Mouse (Mus musculus) neural tube, embryonic 12.5 days (tissue): ENCODE results near the gene BC051142. TPM values are rescaled to one million over a fixed set of nuclear protein-coding genes. Genes with fewer than 3 reads are reported as not detected.
"Not testable (repeated sequence)": the region's sequence is repeated elsewhere in the genome, so short reads cannot be mapped to it uniquely, and the experiment has no call there.

ENCODE experiments used
- ATAC-seq: fragments of 200-750 bp; cut with Nextera tagmentation; 2 replicates; pipeline ENCODE4 v1.8.0; 2017; ENCODE audit warnings: low read depth, mild to moderate bottlenecking, moderate TSS enrichment, moderate library complexity; ENCODE audit not compliant: low FRiP score
- H3K27ac ChIP-seq: fragments of 300-500 bp; sonication (generic); 2 replicates; pipeline ENCODE4 v1.5.1; 2016
- H3K27me3 ChIP-seq: fragments of 300-500 bp; sonication (generic); replicated peaks from 2 replicates; pipeline ENCODE4 v1.6.1; 2016; ENCODE audit warnings: mild to moderate bottlenecking
- H3K36me3 ChIP-seq: fragments of 300-500 bp; sonication (generic); 2 replicates; pipeline ENCODE4 v1.6.1; 2016; ENCODE audit warnings: mild to moderate bottlenecking
- H3K4me1 ChIP-seq: fragments of 300-500 bp; sonication (generic); 2 replicates; pipeline ENCODE4 v1.6.1; 2016
- H3K4me2 ChIP-seq: fragments of 300-500 bp; sonication (generic); replicated peaks from 2 replicates; pipeline ENCODE4 v1.6.1; 2016; ENCODE audit warnings: mild to moderate bottlenecking
- H3K4me3 ChIP-seq: fragments of 300-500 bp; sonication (generic); 2 replicates; pipeline ENCODE4 v1.5.1; 2016
- H3K9ac ChIP-seq: fragments of 300-500 bp; sonication (generic); 2 replicates; pipeline ENCODE4 v1.6.1; 2016; ENCODE audit warnings: mild to moderate bottlenecking
- H3K9me3 ChIP-seq: fragments of 300-500 bp; sonication (generic); 2 replicates; pipeline ENCODE4 v1.6.1; 2016; ENCODE audit warnings: mild to moderate bottlenecking
- WGBS: fragments of 180-500 bp; shearing (Covaris S2); methylation state at CpG from one replicate; pipeline ENCODE4 v1.1.7; 2016; 5-methylcytosine and 5-hydroxymethylcytosine counted together
- polyA plus RNA-seq: library from polyadenylated mRNA; unstranded; fragments of >200 nt; fragmentation: Nextera tagmentation; extraction: Ambion mirVana; gene quantifications from 2 replicates; pipeline ENCODE4 v1.2.1, GENCODE M21; 2016

Gene BC051142
- polyA plus RNA-seq, 1 experiment from 2014 or later = 1.4 TPM

DNA sequence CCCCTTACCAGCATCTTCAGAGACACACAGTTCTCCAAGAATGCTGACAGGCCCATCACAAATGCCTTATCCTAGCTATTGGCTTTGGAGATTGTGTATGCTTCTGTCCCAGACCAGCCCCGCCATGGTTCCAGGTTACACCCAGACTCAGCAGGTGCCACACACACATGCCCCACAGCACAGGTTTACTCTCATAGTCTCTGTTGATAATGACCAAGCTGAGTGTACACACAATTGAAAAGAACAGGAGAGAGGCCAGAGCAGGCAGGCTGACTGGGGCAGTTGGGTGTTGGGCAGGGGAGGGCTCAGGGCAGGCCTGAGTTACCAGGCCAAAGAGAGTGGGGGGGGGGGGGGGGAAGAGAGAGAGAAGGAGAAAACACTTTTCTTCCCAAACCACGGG is 77.8 kb downstream of the BC051142 start:
- H3K9ac ChIP-seq = no peak overlapping the region

DNA sequence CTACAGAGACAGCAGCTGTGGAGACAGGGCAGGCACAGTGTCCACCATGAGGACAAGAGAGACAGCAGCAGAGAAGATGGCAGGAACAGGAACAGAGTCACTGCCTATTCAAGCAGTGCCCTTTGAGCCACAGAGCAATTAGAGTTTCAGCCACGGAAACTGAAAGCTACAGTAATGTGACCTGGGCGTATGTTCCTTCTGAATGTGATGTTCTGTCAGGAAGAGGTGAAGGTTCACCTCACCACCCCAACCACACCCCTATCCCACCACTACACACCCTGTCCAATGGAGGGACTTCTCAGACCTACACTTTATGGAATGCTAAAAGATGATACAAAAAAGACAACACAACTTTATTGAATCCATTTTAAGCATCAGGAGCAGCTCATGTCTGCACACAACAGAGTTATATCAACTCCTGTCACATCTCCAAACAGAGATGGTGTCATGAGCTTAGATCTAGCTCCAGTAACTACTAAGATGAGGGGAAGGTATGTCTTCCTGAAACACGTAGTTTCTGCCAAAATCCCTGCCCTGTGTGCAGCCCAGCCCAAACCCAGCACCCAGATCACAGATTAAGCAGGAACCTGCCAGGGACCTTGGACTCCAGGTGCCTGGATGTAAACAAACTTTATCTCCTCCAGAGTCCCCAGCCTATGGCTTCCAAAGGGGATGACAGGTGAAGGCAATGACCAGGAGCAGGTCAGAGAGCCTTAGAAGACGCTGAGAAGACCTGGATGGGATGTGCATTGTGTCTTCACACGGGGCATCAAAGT is 78.8 kb downstream of the BC051142 start, which contains the start of gene Btnl4:
Gene Btnl4, minus strand, starts transcription at position 81 of the 776 bp plus-strand sequence.
- not testable (repeated sequence) for ATAC-seq, H3K27me3 ChIP-seq, H3K4me1 ChIP-seq, H3K36me3 ChIP-seq, H3K9ac ChIP-seq, H3K4me2 ChIP-seq, H3K9me3 ChIP-seq, H3K27ac ChIP-seq, H3K4me3 ChIP-seq
- 80% methylated on average over 5 of the region's 5 CpGs for WGBS

More for the DNA sequence above, 77.8 kb downstream of the BC051142 start:
- H3K27me3 ChIP-seq = no peaks in the 10 kb centered on the region
- no peak overlapping the region for H3K4me3 ChIP-seq
- H3K27ac ChIP-seq = no peak overlapping the region
- no peak for ATAC-seq
- H3K9me3 ChIP-seq = no peaks in the 10 kb centered on the region
- no peaks in the 10 kb centered on the region for H3K4me1 ChIP-seq
- no peaks in the 10 kb centered on the region for H3K36me3 ChIP-seq
- no peak overlapping the region for H3K4me2 ChIP-seq
- 93% methylated on average over 1 of the region's 2 CpGs for WGBS

GRCm38 (mm10) chr17:34492796-34493195 is 94.2 kb downstream of the BC051142 start:
- no peak for ATAC-seq
- Histone ChIP-seq H3K4me3 (no peak overlapping the region), H3K27me3 (no peaks in the 10 kb centered on the region), H3K9ac (no peak overlapping the region), H3K9me3 (no peaks in the 10 kb centered on the region), H3K27ac (no peak overlapping the region), H3K4me2 (no peak overlapping the region), H3K4me1 (no peaks in the 10 kb centered on the region), H3K36me3 (no peaks in the 10 kb centered on the region)

DNA sequence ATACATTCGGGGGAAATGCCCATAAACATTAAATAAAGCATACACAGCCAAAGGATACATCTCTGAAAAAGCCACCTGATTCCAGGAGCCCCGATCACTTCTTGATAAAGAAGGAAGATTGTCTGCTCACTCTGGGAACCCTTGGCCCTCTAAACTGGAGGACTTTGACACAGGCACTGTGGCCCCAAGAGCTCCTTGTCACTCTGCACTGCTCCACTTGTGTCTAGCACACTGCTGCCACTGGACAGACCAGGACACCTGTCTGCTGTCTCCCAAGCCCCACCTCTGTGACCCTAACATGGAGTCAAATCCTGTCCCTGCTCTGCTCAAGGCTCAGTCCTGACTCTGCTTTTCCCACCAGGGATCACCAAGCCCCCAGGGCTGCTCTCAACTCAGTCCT is 96.5 kb downstream of the BC051142 start:
- H3K4me2 ChIP-seq = not testable (repeated sequence)

DNA sequence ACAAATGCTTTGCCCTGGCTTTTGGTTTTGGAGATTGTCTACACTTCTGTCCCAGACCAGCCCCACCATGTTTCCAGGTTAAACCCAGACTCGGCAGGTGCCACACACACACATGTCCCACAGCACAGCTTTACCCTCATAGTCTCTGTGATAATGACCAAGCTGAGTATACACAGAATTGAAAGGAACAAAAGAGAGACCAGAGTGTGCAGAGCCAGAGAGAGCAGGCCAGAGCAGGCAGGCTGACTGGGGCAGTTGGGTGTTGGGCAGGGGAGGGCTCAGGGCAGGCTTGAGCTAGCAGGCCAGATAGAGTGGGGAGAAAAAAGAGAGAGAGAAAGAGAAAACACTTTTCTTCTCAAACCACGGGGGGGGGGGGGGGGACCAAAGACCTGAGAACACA is 97.9 kb downstream of the BC051142 start:
- ATAC-seq = no peak
- H3K4me1 ChIP-seq = no peaks in the 10 kb centered on the region
- H3K9me3 ChIP-seq = no peaks in the 10 kb centered on the region
- H3K4me3 ChIP-seq = no peak overlapping the region
- no peak overlapping the region for H3K27ac ChIP-seq
- no peaks in the 10 kb centered on the region for H3K36me3 ChIP-seq
- no peak overlapping the region for H3K4me2 ChIP-seq
- 90% methylated on average over 1 of the region's 2 CpGs for WGBS
- H3K9ac ChIP-seq = no peak overlapping the region
- no peaks in the 10 kb centered on the region for H3K27me3 ChIP-seq

More for the DNA sequence above, 96.5 kb downstream of the BC051142 start:
- H3K27ac ChIP-seq, H3K9me3 ChIP-seq, H3K27me3 ChIP-seq, H3K9ac ChIP-seq, H3K4me3 ChIP-seq, H3K4me1 ChIP-seq, H3K36me3 ChIP-seq, ATAC-seq: not testable (repeated sequence)
- WGBS = 86% methylated on average over 2 of the region's 2 CpGs

- 89% methylated on average over 3 of the region's 3 CpGs for WGBS
- ATAC-seq = not testable (repeated sequence)
These were observed 98.7 kb downstream of the BC051142 start for GRCm38 (mm10) chr17:34497319-34497718.

GRCm38 (mm10) chr17:34497726-34498125 is 99.1 kb downstream of the BC051142 start:
- not testable (repeated sequence) for H3K27ac ChIP-seq, H3K27me3 ChIP-seq, ATAC-seq, H3K4me2 ChIP-seq, H3K4me3 ChIP-seq, H3K4me1 ChIP-seq, H3K9me3 ChIP-seq, H3K36me3 ChIP-seq, H3K9ac ChIP-seq
- WGBS = 86% methylated on average over 4 of the region's 4 CpGs

More at GRCm38 (mm10) chr17:34497319-34497718, 98.7 kb downstream of the BC051142 start:
- not testable (repeated sequence) for H3K4me1 ChIP-seq, H3K36me3 ChIP-seq, H3K27me3 ChIP-seq, H3K9me3 ChIP-seq, H3K4me2 ChIP-seq, H3K9ac ChIP-seq, H3K4me3 ChIP-seq, H3K27ac ChIP-seq

GRCm38 (mm10) chr17:34507591-34507990 is 109.0 kb downstream of the BC051142 start:
- ATAC-seq = no peak
- H3K4me3 ChIP-seq = no peak overlapping the region
- H3K36me3 ChIP-seq = no peaks in the 10 kb centered on the region
- H3K27me3 ChIP-seq = no peaks in the 10 kb centered on the region
- no peaks in the 10 kb centered on the region for H3K4me1 ChIP-seq
- H3K4me2 ChIP-seq = no peak overlapping the region
- no peak overlapping the region for H3K27ac ChIP-seq
- no peak overlapping the region for H3K9ac ChIP-seq
- H3K9me3 ChIP-seq = no peaks in the 10 kb centered on the region

Other genes with a start within 250 kb of the BC051142 start
- gene H2-DMb1, start 245.7 kb upstream of the BC051142 start, polyA plus RNA-seq = 0.23 and 0.47 TPM in 2 replicates
- gene Tap1, start 211.3 kb upstream of the BC051142 start, polyA plus RNA-seq = 1.3 and 1.9 TPM in 2 replicates
- 0.57 and 1.0 TPM in 2 replicates for gene Psmb9, start 211.1 kb upstream of the BC051142 start, polyA plus RNA-seq
- 2.3 and 2.4 TPM in 2 replicates for gene Psmb8, start 201.1 kb upstream of the BC051142 start, polyA plus RNA-seq
- gene Tap2, start 195.3 kb upstream of the BC051142 start, polyA plus RNA-seq = 0.89 and 1.7 TPM in 2 replicates
- not detected in 2 replicates for gene H2-Ob, start 159.9 kb upstream of the BC051142 start, polyA plus RNA-seq
- gene H2-Ab1, start 141.1 kb upstream of the BC051142 start, polyA plus RNA-seq = 1.6 and 2.2 TPM in 2 replicates
- gene H2-Aa, start 111.0 kb upstream of the BC051142 start, polyA plus RNA-seq = 0.16 TPM in 1 of 2 replicates, not detected in the other
- gene H2-Eb1, start 93.0 kb upstream of the BC051142 start, polyA plus RNA-seq = 1.8 and 2.3 TPM in 2 replicates
- 0.20 TPM in 1 of 2 replicates, not detected in the other for gene H2-Eb2, start 73.2 kb upstream of the BC051142 start, polyA plus RNA-seq
- gene Btnl2, start 44.0 kb upstream of the BC051142 start, polyA plus RNA-seq = not detected in 2 replicates
- not detected in 2 replicates for gene Btnl1, start 21.7 kb upstream of the BC051142 start, polyA plus RNA-seq
- gene Btnl4, start 78.5 kb downstream of the BC051142 start, polyA plus RNA-seq = not detected in 2 replicates
- not detected in 2 replicates for gene Btnl6, start 118.5 kb downstream of the BC051142 start, polyA plus RNA-seq
- 10.2 and 11.6 TPM in 2 replicates for gene Notch4, start 165.4 kb downstream of the BC051142 start, polyA plus RNA-seq
- 4.2 and 5.5 TPM in 2 replicates for gene Gpsm3, start 191.0 kb downstream of the BC051142 start, polyA plus RNA-seq
- 17.1 and 18.4 TPM in 2 replicates for gene Pbx2, start 192.4 kb downstream of the BC051142 start, polyA plus RNA-seq
- gene Ager, start 199.0 kb downstream of the BC051142 start, polyA plus RNA-seq = 1.9 and 2.3 TPM in 2 replicates
- 249 and 263 TPM in 2 replicates for gene Rnf5, start 204.9 kb downstream of the BC051142 start, polyA plus RNA-seq
- gene Agpat1, start 205.4 kb downstream of the BC051142 start, polyA plus RNA-seq = 81.1 and 97.7 TPM in 2 replicates
- gene Egfl8, start 217.2 kb downstream of the BC051142 start, polyA plus RNA-seq = 13.0 and 15.5 TPM in 2 replicates
- 22.9 and 25.2 TPM in 2 replicates for gene Ppt2, start 229.7 kb downstream of the BC051142 start, polyA plus RNA-seq
- gene Prrt1, start 230.7 kb downstream of the BC051142 start, polyA plus RNA-seq = 1.4 and 1.6 TPM in 2 replicates
- 17.4 and 17.5 TPM in 2 replicates for gene Fkbpl, start 245.9 kb downstream of the BC051142 start, polyA plus RNA-seq
- gene Atf6b, start 248.3 kb downstream of the BC051142 start, polyA plus RNA-seq = 116 and 120 TPM in 2 replicates